Mouse (Mus musculus): ENCODE data around the gene Kcnq1. TPM values are rescaled to one million over a fixed set of nuclear protein-coding genes. Genes with fewer than 3 reads are reported as not detected.

Gene Kcnq1
- polyA plus RNA-seq, 1 experiment from 2014 or later, result 0.87 TPM

- WGBS, result 23% methylated on average over 4 of the region's 4 CpGs
- peaks cover 36% of the 10 kb centered on the region for H3K4me1 ChIP-seq
- H3K27ac ChIP-seq, result peak overlapping the region; percentile 72; the same call in 1 of the 2 replicates
- peak overlapping the region; percentile 31 for H3K9ac ChIP-seq
- no peaks in the 10 kb centered on the region for H3K9me3 ChIP-seq
- ATAC-seq (ENCODE audit: low FRiP score, low read depth), result peak; percentile 72
- no peak overlapping the region for H3K4me2 ChIP-seq (replicated peaks)
- H3K36me3 ChIP-seq, result no peaks in the 10 kb centered on the region
- H3K27me3 ChIP-seq, result no peaks in the 10 kb centered on the region
- no peak overlapping the region for H3K4me3 ChIP-seq
Measured at GRCm38 (mm10) chr7:143415070-143415469, 308.9 kb downstream of the Kcnq1 start.

DNA sequence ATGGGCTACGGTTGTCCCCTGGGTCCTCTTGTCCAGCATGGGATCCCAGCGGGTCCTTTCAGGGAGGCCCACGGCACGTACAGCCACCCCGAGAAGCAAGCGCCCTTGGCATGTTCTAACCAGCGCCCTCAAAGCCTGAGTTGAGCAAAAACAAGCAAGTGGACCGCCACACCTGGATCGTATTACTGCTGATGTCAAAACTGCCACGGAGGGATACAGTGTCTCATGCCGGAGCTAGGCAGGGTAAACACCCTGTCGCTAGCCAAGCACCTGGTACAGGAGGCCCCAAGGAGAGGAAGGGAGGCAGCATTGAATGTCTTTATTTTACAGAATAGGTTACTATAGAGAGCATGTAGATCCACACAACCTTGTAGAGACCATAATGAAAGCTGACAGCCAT, 310.2 kb downstream of the Kcnq1 start:
- Histone ChIP-seq H3K4me2 (replicated peaks) (no peak overlapping the region), H3K27me3 (no peaks in the 10 kb centered on the region), H3K4me1 (peaks cover 36% of the 10 kb centered on the region), H3K9ac (no peak overlapping the region; the same call in 1 of the 2 replicates), H3K9me3 (no peaks in the 10 kb centered on the region), H3K36me3 (no peaks in the 10 kb centered on the region), H3K4me3 (no peak overlapping the region), H3K27ac (peak overlapping the region; percentile 48; the same call in 1 of the 2 replicates)
- WGBS, result 49% methylated on average over 12 of the region's 12 CpGs
- ATAC-seq (ENCODE audit: low FRiP score, low read depth), result no peak

DNA sequence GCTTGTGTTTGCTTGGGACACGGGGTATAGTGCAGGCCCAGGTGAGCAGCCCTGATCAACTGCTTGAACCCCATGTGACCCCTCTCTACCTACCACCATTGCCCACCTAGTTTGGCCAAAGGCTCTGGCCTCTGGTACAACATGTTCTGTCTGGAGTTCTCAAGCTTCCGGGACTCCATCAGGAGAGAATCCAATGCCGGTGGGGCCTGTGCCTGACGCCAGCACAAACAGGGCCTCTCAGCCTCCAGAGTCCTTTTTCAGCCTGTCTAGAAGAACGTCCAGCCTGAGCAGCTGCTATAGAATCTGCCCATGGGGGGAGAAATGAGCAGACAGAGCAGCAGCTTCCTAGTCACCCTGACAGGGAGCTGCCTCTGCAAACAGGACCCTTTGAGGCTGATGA, 311.7 kb downstream of the Kcnq1 start:
- Histone ChIP-seq H3K4me2 (replicated peaks) (no peak overlapping the region), H3K4me1 (peaks cover 36% of the 10 kb centered on the region), H3K27me3 (no peaks in the 10 kb centered on the region), H3K4me3 (no peak overlapping the region), H3K9me3 (no peaks in the 10 kb centered on the region), H3K27ac (peak overlapping the region; percentile 22; the same call in 1 of the 2 replicates), H3K9ac (no peak overlapping the region), H3K36me3 (no peaks in the 10 kb centered on the region)
- 63% methylated on average over 5 of the region's 5 CpGs for WGBS
- ATAC-seq (ENCODE audit: low FRiP score, low read depth), result no peak

DNA sequence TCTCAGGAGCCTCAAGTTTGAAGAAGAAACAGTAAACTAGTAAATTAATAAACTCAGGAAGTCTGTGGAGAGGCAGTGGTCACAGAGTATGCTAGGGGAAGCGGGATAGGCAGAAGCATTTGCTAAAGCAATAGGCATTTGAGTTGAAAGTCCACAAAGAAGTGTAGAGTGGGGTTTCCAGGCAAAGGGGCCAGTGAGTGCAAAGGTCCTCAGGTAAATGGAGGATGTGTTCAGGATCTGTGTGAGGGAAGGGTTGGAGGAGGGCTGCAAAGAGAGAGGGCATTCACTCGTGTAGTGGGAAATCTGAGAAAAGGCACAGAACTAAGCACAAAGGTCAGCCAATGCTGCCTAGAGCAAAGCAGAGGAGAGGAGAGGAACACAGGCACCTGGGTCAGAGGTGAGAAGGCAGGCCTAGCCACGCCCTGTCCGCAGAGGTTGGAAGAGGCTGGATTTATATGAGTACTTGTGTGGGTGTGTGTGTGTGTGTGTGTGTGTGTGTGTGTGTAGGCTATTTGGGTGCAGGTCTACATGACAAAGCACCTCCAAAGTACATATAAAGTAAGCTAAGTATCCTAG, 313.5 kb downstream of the Kcnq1 start:
- Histone ChIP-seq H3K27me3 (no peaks in the 10 kb centered on the region), H3K9ac (no peak overlapping the region), H3K27ac (no peak overlapping the region), H3K4me1 (peaks cover 31% of the 10 kb centered on the region), H3K4me3 (no peak overlapping the region), H3K4me2 (replicated peaks) (no peak overlapping the region), H3K36me3 (no peaks in the 10 kb centered on the region), H3K9me3 (no peaks in the 10 kb centered on the region)
- WGBS, result 77% methylated on average over 4 of the region's 4 CpGs
- no peak for ATAC-seq (ENCODE audit: low FRiP score, low read depth)

DNA sequence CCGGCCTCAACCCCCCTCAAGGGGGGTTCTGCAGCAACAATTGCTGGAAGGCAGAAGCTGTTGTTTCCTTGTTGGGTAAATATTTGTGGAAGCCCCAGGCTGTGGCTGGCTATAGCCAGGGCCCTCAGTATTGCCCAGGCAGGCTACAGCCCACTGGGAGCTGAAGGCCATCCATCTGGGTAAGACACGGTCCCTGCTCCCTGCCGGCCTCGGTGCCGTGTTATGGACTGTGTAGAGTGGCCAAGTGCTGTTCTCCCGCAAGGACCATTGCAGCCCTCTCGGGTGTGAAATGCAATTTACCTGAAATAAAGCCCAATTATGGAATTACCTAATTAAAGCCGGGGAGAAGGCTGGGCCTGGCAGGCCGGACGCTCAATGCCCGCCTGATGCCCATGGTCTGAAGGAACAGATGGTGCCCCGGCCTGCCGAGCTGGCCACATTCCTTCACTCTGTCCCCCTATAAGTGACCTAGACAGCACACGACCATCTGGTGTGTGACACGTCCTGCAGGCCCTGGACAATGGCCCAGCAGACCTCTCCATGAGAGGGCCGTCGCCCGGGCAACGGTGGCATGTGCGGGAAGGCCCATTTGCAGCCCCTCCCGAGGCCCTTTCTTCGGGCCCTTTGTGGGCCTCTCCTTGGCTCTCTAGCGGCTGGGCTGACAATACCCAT, 322.1 kb downstream of the Kcnq1 start:
- H3K4me2 ChIP-seq (replicated peaks), result no peak overlapping the region
- no peaks in the 10 kb centered on the region for H3K9me3 ChIP-seq
- H3K9ac ChIP-seq, result peak overlapping the region; percentile 3; the same call in 1 of the 2 replicates
- H3K4me3 ChIP-seq, result no peak overlapping the region
- peaks cover 8% of the 10 kb centered on the region; the same call in 1 of the 2 replicates for H3K4me1 ChIP-seq
- ATAC-seq (ENCODE audit: low FRiP score, low read depth), result no peak
- no peak overlapping the region for H3K27ac ChIP-seq
- H3K36me3 ChIP-seq, result no peaks in the 10 kb centered on the region
- 67% methylated on average over 23 of the region's 23 CpGs for WGBS
- H3K27me3 ChIP-seq, result no peaks in the 10 kb centered on the region

DNA sequence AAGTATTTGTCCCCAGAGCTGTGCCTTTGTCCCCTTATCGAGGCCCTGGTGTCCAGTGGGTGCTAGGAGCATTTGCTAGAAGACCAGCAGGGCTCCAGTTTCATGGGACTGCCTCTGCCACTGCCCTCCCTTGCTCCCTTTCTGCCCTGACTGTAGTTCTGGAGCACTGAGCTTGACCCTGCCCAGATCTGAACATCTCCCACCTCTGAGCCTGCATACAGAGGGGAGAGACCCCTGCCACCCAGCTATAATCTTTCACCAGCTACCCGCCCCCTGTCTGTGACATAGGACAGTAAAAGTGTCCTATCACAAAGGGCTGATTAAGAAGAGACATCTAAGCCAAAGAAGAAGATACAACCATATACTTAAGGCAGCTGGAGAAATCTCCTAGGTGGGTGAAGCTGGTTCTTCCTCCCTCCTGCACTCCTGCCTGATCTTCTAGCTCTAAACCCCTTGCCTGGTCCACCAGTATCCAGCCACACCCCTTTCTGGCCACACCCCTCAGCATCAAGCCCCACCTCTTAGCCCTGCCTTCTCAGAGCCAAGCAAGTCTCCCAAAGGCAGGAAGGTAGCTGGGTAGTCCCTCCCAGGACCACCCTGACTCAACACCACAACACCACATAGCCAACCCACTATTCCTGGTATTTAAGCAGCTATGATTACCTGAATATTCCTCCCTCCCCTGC, 322.8 kb downstream of the Kcnq1 start:
- no peaks in the 10 kb centered on the region for H3K36me3 ChIP-seq
- no peak overlapping the region for H3K9ac ChIP-seq
- H3K27me3 ChIP-seq, result no peaks in the 10 kb centered on the region
- no peak overlapping the region for H3K4me3 ChIP-seq
- no peak overlapping the region for H3K4me2 ChIP-seq (replicated peaks)
- no peak for ATAC-seq (ENCODE audit: low FRiP score, low read depth)
- 65% methylated on average over 2 of the region's 2 CpGs for WGBS
- H3K4me1 ChIP-seq, result peaks cover 13% of the 10 kb centered on the region; the same call in 1 of the 2 replicates
- no peaks in the 10 kb centered on the region for H3K9me3 ChIP-seq
- H3K27ac ChIP-seq, result no peak overlapping the region

DNA sequence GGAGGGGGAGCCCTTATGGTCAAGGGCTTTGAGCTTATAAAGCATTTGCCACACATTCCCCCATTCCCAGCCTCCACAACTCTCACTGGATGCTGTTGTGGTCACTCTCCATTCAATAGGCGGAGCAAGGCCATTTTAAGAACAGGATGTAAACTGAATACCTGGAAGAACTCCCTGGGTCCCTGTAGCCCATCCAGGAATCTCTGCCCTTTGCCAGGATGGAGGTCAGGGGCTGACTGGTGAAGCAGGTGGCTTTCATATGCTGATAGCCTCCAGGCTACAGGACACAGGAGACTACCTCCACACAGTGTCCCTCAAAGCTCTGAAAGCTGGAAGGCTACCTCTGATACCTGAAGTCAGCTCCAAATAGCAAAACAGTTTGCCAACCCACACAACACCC, 326.5 kb downstream of the Kcnq1 start:
- Histone ChIP-seq H3K9me3 (no peaks in the 10 kb centered on the region), H3K4me3 (no peak overlapping the region), H3K4me2 (replicated peaks) (no peak overlapping the region), H3K4me1 (peaks cover 18% of the 10 kb centered on the region), H3K9ac (0 out of 2 replicates have a peak overlapping the region, but pooled peaks have one; percentile 35), H3K36me3 (no peaks in the 10 kb centered on the region), H3K27ac (no peak overlapping the region), H3K27me3 (0 out of 2 replicates have a peak, but pooled peaks cover 4% of the 10 kb centered on the region)
- ATAC-seq (ENCODE audit: low FRiP score, low read depth), result no peak
- 77% methylated on average over 1 of the region's 1 CpGs for WGBS

GRCm38 (mm10) chr7:143433331-143433730, 327.2 kb downstream of the Kcnq1 start:
- H3K4me1 ChIP-seq, result peaks cover 21% of the 10 kb centered on the region
- H3K4me3 ChIP-seq, result no peak overlapping the region
- no peak for ATAC-seq (ENCODE audit: low FRiP score, low read depth)
- H3K9me3 ChIP-seq, result no peaks in the 10 kb centered on the region
- WGBS, result 53% methylated on average over 7 of the region's 7 CpGs
- 0 out of 2 replicates have a peak, but pooled peaks cover 4% of the 10 kb centered on the region for H3K27me3 ChIP-seq
- no peak overlapping the region for H3K4me2 ChIP-seq (replicated peaks)
- H3K27ac ChIP-seq, result no peak overlapping the region
- peak overlapping the region; percentile 35; the same call in 1 of the 2 replicates for H3K9ac ChIP-seq
- no peaks in the 10 kb centered on the region for H3K36me3 ChIP-seq

- no peaks in the 10 kb centered on the region for H3K36me3 ChIP-seq
- peak overlapping the region; percentile 75 for H3K27ac ChIP-seq
- peak; percentile 38; the same call in 1 of the 2 replicates for ATAC-seq (ENCODE audit: low FRiP score, low read depth)
- H3K9me3 ChIP-seq, result no peaks in the 10 kb centered on the region
- H3K4me3 ChIP-seq, result peak overlapping the region; percentile 52
- WGBS, result 16% methylated on average over 18 of the region's 18 CpGs
- H3K9ac ChIP-seq, result peak overlapping the region; percentile 82
- H3K27me3 ChIP-seq, result 0 out of 2 replicates have a peak, but pooled peaks cover 4% of the 10 kb centered on the region
- peaks cover 30% of the 10 kb centered on the region for H3K4me1 ChIP-seq
- H3K4me2 ChIP-seq (replicated peaks), result peak overlapping the region; percentile 89
Measured at GRCm38 (mm10) chr7:143437231-143437893, 331.2 kb downstream of the Kcnq1 start.

DNA sequence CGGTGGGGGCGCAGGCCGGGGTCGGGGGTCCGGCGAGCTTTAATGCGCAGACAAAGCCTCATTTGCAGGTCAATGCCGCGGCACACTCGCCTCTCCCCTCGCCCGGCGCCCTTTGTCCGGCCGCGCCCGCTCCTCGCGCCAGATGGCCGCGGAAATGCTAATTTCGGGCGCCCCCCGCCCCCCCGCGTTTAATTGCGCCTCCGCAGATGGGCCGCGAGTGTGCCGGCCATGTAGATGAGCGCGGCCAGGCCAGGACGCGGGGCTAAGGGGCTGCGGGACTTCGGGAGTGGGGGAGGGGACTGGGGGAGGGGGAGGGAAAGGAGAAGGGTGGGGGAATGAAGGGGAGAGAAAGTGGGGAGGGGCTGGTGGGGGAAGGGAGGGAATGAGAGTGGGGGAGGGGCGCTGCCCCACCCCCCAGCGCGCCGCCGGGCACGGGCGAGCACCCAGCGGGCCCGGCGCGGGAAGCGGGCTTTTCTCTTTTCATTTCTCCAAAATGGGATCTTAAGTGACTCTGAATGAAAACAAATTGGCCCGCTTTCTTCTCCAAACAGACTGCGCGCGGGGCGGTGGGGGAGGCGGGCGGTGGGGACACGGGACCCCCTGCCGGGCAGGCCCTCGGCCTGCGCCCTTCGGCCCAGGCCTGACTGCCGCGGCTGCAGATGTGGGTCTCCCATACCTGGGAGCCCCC, 331.9 kb downstream of the Kcnq1 start:
- ATAC-seq (ENCODE audit: low FRiP score, low read depth), result peak; percentile 48; the same call in 1 of the 2 replicates
- Histone ChIP-seq H3K4me2 (replicated peaks) (peak overlapping the region; percentile 89), H3K27me3 (peaks cover 10% of the 10 kb centered on the region), H3K4me3 (peak overlapping the region; percentile 52), H3K9ac (peak overlapping the region; percentile 82), H3K27ac (peak overlapping the region; percentile 75), H3K4me1 (peaks cover 25% of the 10 kb centered on the region), H3K36me3 (no peaks in the 10 kb centered on the region), H3K9me3 (no peaks in the 10 kb centered on the region)
- under 1% methylated on average over 53 of the region's 63 CpGs for WGBS

DNA sequence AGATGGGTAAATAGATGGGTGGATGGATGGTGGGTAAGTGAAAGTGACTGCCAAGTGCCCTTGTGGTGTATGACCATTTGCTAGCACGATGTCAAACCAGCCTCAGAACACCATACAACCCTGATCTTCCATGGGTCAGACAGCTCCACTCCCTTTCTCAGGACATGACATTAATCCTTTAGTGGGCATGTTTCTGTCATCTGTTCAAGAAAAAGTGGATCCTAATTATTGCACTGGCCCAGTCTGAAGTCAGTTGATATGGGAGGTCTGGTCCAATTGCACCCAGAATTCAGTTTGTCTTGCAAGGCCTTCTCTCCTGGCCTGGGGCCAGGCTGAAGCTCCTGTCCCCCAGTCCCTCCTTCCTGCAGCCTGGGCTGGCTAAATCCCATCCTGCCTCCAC, 332.8 kb downstream of the Kcnq1 start:
- 86% methylated on average over 1 of the region's 1 CpGs for WGBS
- H3K4me3 ChIP-seq, result peak overlapping the region; percentile 52; the same call in 1 of the 2 replicates
- H3K36me3 ChIP-seq, result no peaks in the 10 kb centered on the region
- H3K4me1 ChIP-seq, result peaks cover 22% of the 10 kb centered on the region
- no peak overlapping the region for H3K9ac ChIP-seq
- peak overlapping the region; percentile 89 for H3K4me2 ChIP-seq (replicated peaks)
- no peak for ATAC-seq (ENCODE audit: low FRiP score, low read depth)
- no peaks in the 10 kb centered on the region for H3K9me3 ChIP-seq
- no peak overlapping the region for H3K27ac ChIP-seq
- peaks cover 19% of the 10 kb centered on the region for H3K27me3 ChIP-seq

Measured in limb, embryonic 13.5 days (tissue).